Mouse (Mus musculus) small intestine, adult 2 months (tissue): ENCODE results near the gene Gm10134. TPM values are rescaled to one million over a fixed set of nuclear protein-coding genes. Genes with fewer than 3 reads are reported as not detected.

Experiments used
- H3K27ac ChIP-seq: fragments of 200-500 bp; 2 replicates; pipeline ENCODE4 v1.5.1; 2012; ENCODE audit warnings: low read depth, low read length, control low read depth, inconsistent platforms; ENCODE audit not compliant: insufficient read depth
- H3K27me3 ChIP-seq: fragments of 200-500 bp; 2 replicates; pipeline ENCODE4 v1.6.1; 2012; ENCODE audit warnings: mild to moderate bottlenecking, moderate library complexity, low read length, inconsistent platforms; ENCODE audit not compliant: control insufficient read depth, insufficient read depth
- H3K36me3 ChIP-seq: fragments of 200-500 bp; 2 replicates; pipeline ENCODE4 v1.6.1; 2012; ENCODE audit warnings: mild to moderate bottlenecking, low read length, control low read depth, inconsistent platforms; ENCODE audit not compliant: control insufficient read depth, insufficient read depth
- H3K4me1 ChIP-seq: fragments of 200-500 bp; 2 replicates; pipeline ENCODE4 v1.6.1; 2012; ENCODE audit warnings: low read length, inconsistent platforms, mixed read lengths; ENCODE audit not compliant: control insufficient read depth, insufficient read depth, insufficient read length
- H3K4me3 ChIP-seq: fragments of 200-500 bp; 2 replicates; pipeline ENCODE4 v1.5.1; 2012; ENCODE audit warnings: low read depth, mild to moderate bottlenecking, control low read depth, inconsistent platforms, low read length, moderate library complexity
- CTCF ChIP-seq: fragments of 200-500 bp; IDR thresholded peaks from 2 replicates; pipeline ENCODE4 v1.5.1; 2012; ENCODE audit warnings: low read depth, mild to moderate bottlenecking, control low read depth, inconsistent platforms, low read length, moderate library complexity, mixed read lengths; ENCODE audit not compliant: insufficient replicate concordance, insufficient read length; ENCODE audit errors: extremely low read depth
- POLR2A ChIP-seq: fragments of 200-500 bp; IDR thresholded peaks from 2 replicates; pipeline ENCODE4 v1.6.1; 2012; ENCODE audit warnings: low read depth, mild to moderate bottlenecking, control low read depth, inconsistent platforms, low read length, moderate library complexity
- WGBS: fragments of 180-500 bp; shearing (Covaris S2); methylation state at CpG from one replicate; pipeline ENCODE4 v1.1.7; 2018; 5-methylcytosine and 5-hydroxymethylcytosine counted together
- polyA plus RNA-seq: library from polyadenylated mRNA; depleted of rRNA; stranded (reverse); fragments of >200 nt; gene quantifications from 2 replicates; pipeline ENCODE4 v1.2.3, GENCODE M21; 2012; rRNA removed

The Gm10134 gene
- polyA plus RNA-seq, 1 experiment, result 0.57 TPM

GRCm38 (mm10) chr2:28547237-28548172, 41.6 kb downstream of the Gm10134 start:
- TF ChIP-seq CTCF (peak; percentile 92; the same call in 1 of the 2 replicates), POLR2A (no peak)
- no peak overlapping the region for H3K4me3 ChIP-seq
- WGBS, result 50% methylated on average over 11 of the region's 11 CpGs
- H3K36me3 ChIP-seq, result peaks cover 74% of the 10 kb centered on the region
- H3K27me3 ChIP-seq, result no peaks in the 10 kb centered on the region
- no peak overlapping the region for H3K27ac ChIP-seq
- H3K4me1 ChIP-seq, result peaks cover 5% of the 10 kb centered on the region

DNA sequence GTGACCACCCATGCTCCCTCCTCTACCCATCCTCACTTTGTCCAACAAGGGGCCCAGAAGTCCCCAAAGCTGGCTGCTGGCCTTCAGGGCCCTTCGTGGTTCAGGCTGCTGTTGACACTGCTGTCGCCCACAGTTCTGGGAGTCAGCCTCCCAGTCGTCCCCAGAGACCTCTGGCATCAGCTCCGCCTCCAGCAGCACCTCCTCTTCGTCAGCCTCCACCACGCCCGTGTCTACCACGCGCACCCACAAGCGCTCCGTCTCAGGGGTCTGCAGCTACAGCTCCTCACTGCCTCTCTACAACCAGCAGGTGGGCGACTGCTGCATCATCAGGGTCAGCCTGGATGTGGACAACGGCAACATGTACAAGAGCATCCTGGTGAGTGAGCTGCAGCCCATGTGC, 43.3 kb downstream of the Gm10134 start:
- 93% methylated on average over 13 of the region's 13 CpGs for WGBS

GRCm38 (mm10) chr2:28552301-28552700, 46.4 kb downstream of the Gm10134 start:
- Histone ChIP-seq H3K4me3 (no peak overlapping the region), H3K4me1 (peaks cover 5% of the 10 kb centered on the region), H3K27me3 (no peaks in the 10 kb centered on the region), H3K27ac (no peak overlapping the region), H3K36me3 (peaks cover 54% of the 10 kb centered on the region)
- TF ChIP-seq POLR2A (no peak), CTCF (no peak)
- 95% methylated on average over 5 of the region's 5 CpGs for WGBS

More for the DNA sequence above, 43.3 kb downstream of the Gm10134 start:
- Histone ChIP-seq H3K36me3 (peaks cover 70% of the 10 kb centered on the region), H3K27me3 (no peaks in the 10 kb centered on the region), H3K4me3 (no peak overlapping the region), H3K27ac (no peak overlapping the region), H3K4me1 (peaks cover 5% of the 10 kb centered on the region)
- no peak for TF ChIP-seq POLR2A
- no peak for TF ChIP-seq CTCF

Other genes starting within 250 kb of the Gm10134 start
- 0.80 and 1.2 TPM in 2 replicates for gene Ppp1r26, start 59.3 kb upstream of the Gm10134 start, polyA plus RNA-seq
- gene 1700007K13Rik, start 39.8 kb upstream of the Gm10134 start, polyA plus RNA-seq, result not detected in 2 replicates
- 16.4 and 21.0 TPM in 2 replicates for gene Mrps2, start 38.0 kb upstream of the Gm10134 start, polyA plus RNA-seq
- gene Gbgt1, start 9.2 kb upstream of the Gm10134 start, polyA plus RNA-seq, result 4.7 and 4.8 TPM in 2 replicates
- gene Ralgds, start 7.0 kb downstream of the Gm10134 start, polyA plus RNA-seq, result 51.2 and 110 TPM in 2 replicates
- 8.8 and 5,109 TPM in 2 replicates for gene Cel, start 57.3 kb downstream of the Gm10134 start, polyA plus RNA-seq
- gene Gtf3c5, start 77.7 kb downstream of the Gm10134 start, polyA plus RNA-seq, result 7.7 and 13.7 TPM in 2 replicates
- gene Gfi1b, start 115.9 kb downstream of the Gm10134 start, polyA plus RNA-seq, result 1.3 and 1.8 TPM in 2 replicates
- gene Tsc1, start 135.1 kb downstream of the Gm10134 start, polyA plus RNA-seq, result 3.2 and 7.0 TPM in 2 replicates
- 1.4 TPM in 1 of 2 replicates, not detected in the other for gene Spaca9, start 193.6 kb downstream of the Gm10134 start, polyA plus RNA-seq
- gene Ak8, start 194.1 kb downstream of the Gm10134 start, polyA plus RNA-seq, result 0.06 and 0.11 TPM in 2 replicates